Mouse (Mus musculus): ENCODE data around the gene Glb1l2.

Glb1l2 gene

GRCm38 (mm10) chr9:26733206-26733891 lies 72.9 kb downstream of the Glb1l2 start, which contains the start of gene B3gat1:
Gene B3gat1, plus strand, starts transcription at chr9:26733728.
- DNase-seq (ENCODE audit: low spot score in 2 of 2): no peak

GRCm38 (mm10) chr9:26728556-26728955 lies 77.7 kb downstream of the Glb1l2 start:
- no peak for DNase-seq (ENCODE audit: low spot score in 2 of 2)

- no peak for DNase-seq (ENCODE audit: low spot score in 2 of 2)
These were observed 78.8 kb downstream of the Glb1l2 start for GRCm38 (mm10) chr9:26727445-26727844.

- no peak for DNase-seq (ENCODE audit: low spot score in 2 of 2)
These were observed 80.6 kb downstream of the Glb1l2 start for GRCm38 (mm10) chr9:26725709-26726108.

- no peak for DNase-seq (ENCODE audit: low spot score in 2 of 2)
These were observed 84.5 kb downstream of the Glb1l2 start for GRCm38 (mm10) chr9:26721771-26722170.

- DNase-seq (ENCODE audit: low spot score in 2 of 2): no peak
These were observed 87.9 kb downstream of the Glb1l2 start for GRCm38 (mm10) chr9:26718388-26718787.
